Mouse (Mus musculus): ENCODE measurements around the gene Slc45a2.

DNA sequence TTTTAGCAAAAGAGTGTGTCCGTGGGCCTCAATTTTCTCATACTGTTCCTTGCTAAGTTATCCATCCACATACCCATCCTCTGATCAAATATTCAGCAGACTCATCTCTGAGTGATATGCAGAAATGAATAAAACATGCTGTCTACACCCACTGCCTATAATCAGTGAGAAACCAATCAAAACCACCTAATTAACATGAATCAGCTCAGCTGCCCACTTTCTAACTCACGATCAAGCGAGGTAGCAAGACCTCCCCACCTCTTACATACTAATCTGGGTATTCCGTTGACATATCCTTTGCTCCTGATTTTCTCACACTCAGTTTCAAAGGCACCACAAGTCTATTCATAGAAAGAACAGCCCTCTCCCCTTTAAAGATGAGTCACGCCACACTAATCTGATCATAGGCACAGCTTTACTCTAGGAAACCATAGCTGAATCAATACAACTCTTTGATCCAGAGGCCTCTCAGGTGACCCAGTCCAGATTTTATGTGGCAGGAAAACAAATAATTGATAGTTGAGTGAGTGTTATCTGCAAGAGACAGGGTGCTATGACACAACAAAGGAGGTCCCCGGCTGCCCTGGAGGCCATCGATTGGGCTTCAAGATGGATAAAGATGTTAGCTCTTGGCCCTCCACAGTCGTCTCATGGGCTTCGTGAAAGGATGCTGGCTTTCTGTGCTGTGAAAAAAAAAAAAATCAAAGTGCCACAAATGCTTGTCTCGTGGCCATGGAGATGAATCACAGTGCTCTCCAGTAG lies 53.3 kb downstream of the Slc45a2 start:
- TF ChIP-seq POLR2A (IDR thresholded peaks at IDR 0.05; ENCODE audit: insufficient read depth, low read depth, low read length) (no peak), CTCF (IDR thresholded peaks at IDR 0.05; ENCODE audit: insufficient read depth, low read depth, low read length) (no peak)

Measured in olfactory bulb, adult 2 months (tissue).